Mouse (Mus musculus): ENCODE data around the gene Slc39a11. TPM values are rescaled to one million over a fixed set of nuclear protein-coding genes. Genes with fewer than 3 reads are reported as not detected.

Slc39a11 gene
- polyA plus RNA-seq, 1 experiment from 2014 or later: 37.1 TPM

DNA sequence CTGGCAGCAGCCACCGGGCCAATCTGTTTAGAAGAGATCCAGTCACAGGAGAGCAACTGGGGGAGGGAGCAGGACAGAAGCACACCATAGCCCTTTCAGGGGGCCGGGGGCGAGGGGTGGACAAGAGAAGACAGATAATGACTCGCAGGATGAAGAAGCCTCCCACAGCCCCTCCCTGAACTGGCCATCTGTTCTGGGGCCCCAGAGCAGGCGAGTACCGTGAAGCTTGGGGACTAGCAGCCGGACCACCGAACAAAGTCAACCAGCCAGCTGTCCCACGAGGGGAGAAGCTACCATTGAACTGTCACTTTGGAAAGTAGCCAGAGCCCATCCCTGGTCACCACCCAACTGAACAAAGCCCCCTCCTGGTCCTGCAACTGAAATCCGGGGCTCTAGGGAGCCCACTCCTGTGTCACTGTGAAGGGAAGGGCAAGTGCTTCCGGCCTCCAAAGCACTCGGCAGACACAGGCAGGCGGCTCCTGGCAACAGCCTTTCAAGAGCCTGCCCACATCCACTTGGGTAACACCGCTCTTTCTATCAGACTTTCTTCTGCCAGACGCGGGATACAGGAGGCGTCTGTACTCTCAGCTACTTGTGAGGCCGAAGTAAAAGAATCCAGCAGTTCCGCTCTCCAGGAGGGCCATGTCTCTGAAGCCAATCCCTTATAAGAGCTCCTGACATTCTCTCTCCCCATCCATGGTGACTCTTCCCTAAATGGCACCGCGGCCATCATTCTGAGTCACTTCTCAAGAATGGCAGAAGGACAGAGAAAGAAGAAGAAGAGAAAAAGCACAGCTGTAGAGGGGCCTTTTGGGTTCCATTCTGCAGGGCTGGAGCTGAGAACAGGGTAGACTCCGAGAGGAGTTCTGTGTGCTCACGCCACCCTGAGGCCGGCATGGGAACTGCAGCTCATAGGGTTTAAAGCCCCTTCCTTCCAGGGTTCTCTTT lies 37.9 kb downstream of the Slc39a11 start:
- Histone ChIP-seq H3K4me3 (replicated peaks) (no peak overlapping the region), H3K9ac (no peak overlapping the region), H3K4me1 (peaks cover 11% of the 10 kb centered on the region; the same call in 1 of the 2 replicates), H3K27me3 (replicated peaks) (peaks cover 11% of the 10 kb centered on the region; the same call in 1 of the 2 replicates), H3K27ac (peak overlapping the region; percentile 23), H3K9me3 (no peaks in the 10 kb centered on the region), H3K4me2 (peak overlapping the region; percentile 36; the same call in 1 of the 2 replicates), H3K36me3 (no peaks in the 10 kb centered on the region)
- ATAC-seq (ENCODE audit: insufficient read depth, low FRiP score, low read depth): no peak
- 23% methylated on average over 24 of the region's 24 CpGs for WGBS

DNA sequence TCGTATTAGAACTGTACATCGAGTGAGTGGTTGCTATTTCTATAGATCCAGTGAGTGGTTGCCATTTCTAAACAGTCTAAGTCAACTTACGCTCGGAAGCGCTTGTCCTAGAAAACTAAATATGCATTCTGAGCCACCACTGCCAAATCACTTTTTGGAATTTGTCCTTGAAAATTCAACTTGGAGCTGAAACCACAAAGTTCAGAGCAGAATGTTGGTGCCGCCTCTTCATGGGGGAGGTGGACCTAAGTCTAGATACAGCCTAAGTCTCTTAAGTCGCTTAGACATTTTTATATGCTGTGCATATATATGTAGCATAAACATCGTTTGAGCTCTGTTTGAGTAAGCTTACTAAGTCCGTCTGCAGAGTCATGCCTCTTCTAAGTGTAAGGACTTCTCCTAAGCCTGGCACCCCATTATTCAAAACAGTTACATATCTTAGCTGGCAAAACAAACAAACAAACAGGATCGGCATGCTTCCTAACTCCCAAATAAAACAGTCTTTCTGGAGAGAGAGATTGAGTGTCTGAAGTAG lies 38.7 kb downstream of the Slc39a11 start:
- H3K27me3 ChIP-seq (replicated peaks): peaks cover 11% of the 10 kb centered on the region; the same call in 1 of the 2 replicates
- no peak for ATAC-seq (ENCODE audit: insufficient read depth, low FRiP score, low read depth)
- H3K4me2 ChIP-seq: 0 out of 2 replicates have a peak overlapping the region, but pooled peaks have one; percentile 36
- 0 out of 2 replicates have a peak, but pooled peaks cover under 1% of the 10 kb centered on the region for H3K9me3 ChIP-seq
- no peak overlapping the region for H3K4me3 ChIP-seq (replicated peaks)
- no peak overlapping the region for H3K27ac ChIP-seq
- 61% methylated on average over 10 of the region's 10 CpGs for WGBS
- H3K9ac ChIP-seq: no peak overlapping the region
- H3K4me1 ChIP-seq: peaks cover 11% of the 10 kb centered on the region; the same call in 1 of the 2 replicates
- H3K36me3 ChIP-seq: no peaks in the 10 kb centered on the region

DNA sequence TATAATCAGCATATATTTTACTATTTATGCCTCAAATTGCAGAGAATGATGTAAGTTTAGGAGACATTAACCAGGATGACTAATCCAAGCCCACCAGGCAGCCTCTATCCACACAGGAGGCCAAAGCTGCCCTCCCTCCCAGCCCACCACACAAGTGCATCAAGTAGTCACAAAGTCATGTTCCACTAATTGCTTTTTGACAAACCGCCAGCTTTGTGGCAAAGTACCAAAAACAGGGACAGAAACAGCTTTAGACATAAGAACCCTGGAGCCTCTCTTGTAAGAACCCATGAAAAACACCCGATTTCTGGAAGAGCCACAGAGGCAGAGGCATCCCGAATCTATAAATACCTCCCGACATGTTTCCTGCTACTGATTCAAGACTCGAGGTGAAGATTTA lies 39.6 kb downstream of the Slc39a11 start:
- Histone ChIP-seq H3K4me2 (no peak overlapping the region), H3K27ac (no peak overlapping the region)

DNA sequence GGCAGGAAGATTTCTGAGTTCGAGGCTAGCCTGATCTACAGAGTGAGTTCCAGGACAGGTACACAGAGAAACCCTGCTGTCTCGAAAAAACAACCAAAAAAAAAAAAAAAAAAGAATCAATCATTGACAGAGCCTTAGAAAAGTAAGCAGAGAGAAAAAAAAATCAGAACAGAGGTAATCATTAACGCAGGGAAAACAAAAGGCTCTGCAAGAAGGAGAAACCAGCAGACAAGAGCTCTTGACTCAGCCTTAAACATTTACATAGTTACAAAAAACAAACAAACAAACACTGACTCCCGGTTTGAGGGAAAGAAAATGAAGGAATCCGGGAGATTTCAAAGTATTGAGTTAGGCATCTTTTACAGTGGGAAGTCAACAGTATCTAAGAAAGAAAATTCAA lies 40.3 kb downstream of the Slc39a11 start:
- Histone ChIP-seq H3K4me3 (replicated peaks) (no peak overlapping the region), H3K9me3 (0 out of 2 replicates have a peak, but pooled peaks cover 6% of the 10 kb centered on the region), H3K27ac (no peak overlapping the region), H3K27me3 (replicated peaks) (0 out of 2 replicates have a peak, but pooled peaks cover 5% of the 10 kb centered on the region), H3K9ac (no peak overlapping the region), H3K4me1 (peaks cover 11% of the 10 kb centered on the region; the same call in 1 of the 2 replicates), H3K36me3 (no peaks in the 10 kb centered on the region), H3K4me2 (no peak overlapping the region)
- 58% methylated on average over 5 of the region's 5 CpGs for WGBS
- ATAC-seq (ENCODE audit: insufficient read depth, low FRiP score, low read depth): no peak; the same call in 1 of the 2 replicates

More for the DNA sequence above, 39.6 kb downstream of the Slc39a11 start:
- peaks cover 11% of the 10 kb centered on the region; the same call in 1 of the 2 replicates for H3K4me1 ChIP-seq
- peaks cover 5% of the 10 kb centered on the region; the same call in 1 of the 2 replicates for H3K27me3 ChIP-seq (replicated peaks)
- no peak for ATAC-seq (ENCODE audit: insufficient read depth, low FRiP score, low read depth)
- no peak overlapping the region for H3K9ac ChIP-seq
- WGBS: 49% methylated on average over 5 of the region's 5 CpGs
- no peak overlapping the region for H3K4me3 ChIP-seq (replicated peaks)
- H3K9me3 ChIP-seq: 0 out of 2 replicates have a peak, but pooled peaks cover 6% of the 10 kb centered on the region
- H3K36me3 ChIP-seq: no peaks in the 10 kb centered on the region

DNA sequence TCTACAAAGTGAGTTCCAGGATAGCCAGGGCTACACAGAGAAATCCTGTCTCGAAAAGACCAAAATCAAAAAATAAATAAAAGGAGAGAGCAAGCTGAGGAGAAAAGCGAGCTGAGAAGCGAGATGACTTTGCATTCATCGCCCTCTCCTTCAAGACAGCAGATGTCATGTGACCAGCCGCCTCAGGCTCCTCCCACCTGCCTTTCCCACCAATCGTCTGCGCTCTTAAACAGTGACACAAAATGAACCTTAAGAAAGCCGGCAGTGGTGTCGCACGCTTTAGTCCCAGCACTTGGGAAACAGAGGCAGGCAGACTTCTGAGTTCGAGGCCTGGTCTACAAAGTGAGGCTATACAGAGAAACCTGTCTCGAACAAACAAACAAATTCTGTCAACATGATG lies 42.3 kb downstream of the Slc39a11 start:
- 94% methylated on average over 12 of the region's 12 CpGs for WGBS
- no peak for ATAC-seq (ENCODE audit: insufficient read depth, low FRiP score, low read depth)
- no peak overlapping the region for H3K9ac ChIP-seq

DNA sequence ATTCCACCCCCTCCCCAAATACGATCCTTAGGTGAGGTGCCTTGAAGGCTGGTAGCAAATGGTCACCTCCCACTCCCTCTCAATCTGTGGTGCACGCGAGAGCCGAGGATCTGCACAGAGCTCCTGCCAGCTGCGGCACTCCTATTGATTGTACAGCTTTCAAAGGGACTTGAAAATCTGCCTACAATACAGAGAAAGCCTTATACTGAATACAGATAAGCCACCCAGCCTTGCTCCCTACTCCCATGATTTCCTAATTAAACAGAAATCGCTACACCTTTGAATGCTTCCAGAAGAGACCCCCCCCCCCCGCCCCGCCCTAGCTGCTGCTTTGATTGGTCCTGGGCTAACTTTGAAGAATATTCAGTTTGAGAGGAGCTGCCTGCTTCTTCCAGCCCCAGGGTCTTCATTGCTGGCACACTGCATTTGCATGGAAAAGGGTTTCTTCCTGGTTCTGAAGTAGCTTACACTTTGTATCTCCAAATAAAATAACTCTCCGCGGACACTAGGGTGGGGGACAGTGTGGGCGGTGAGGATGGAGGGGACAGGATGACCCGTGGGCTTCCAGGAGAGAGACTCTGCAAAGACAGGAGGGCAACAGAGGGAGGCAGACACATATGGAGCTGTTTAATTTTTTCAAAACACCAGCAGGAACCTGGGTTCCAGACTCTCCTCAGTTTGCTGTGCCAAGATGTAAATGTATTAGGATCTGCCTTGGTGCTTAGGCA lies 48.1 kb downstream of the Slc39a11 start:
- Histone ChIP-seq H3K36me3 (no peaks in the 10 kb centered on the region), H3K4me1 (no peaks in the 10 kb centered on the region), H3K9ac (no peak overlapping the region), H3K27me3 (replicated peaks) (no peaks in the 10 kb centered on the region), H3K9me3 (0 out of 2 replicates have a peak, but pooled peaks cover 6% of the 10 kb centered on the region), H3K4me3 (replicated peaks) (no peak overlapping the region), H3K4me2 (no peak overlapping the region), H3K27ac (no peak overlapping the region)
- WGBS: 51% methylated on average over 12 of the region's 12 CpGs
- peak; percentile 71; the same call in 1 of the 2 replicates for ATAC-seq (ENCODE audit: insufficient read depth, low FRiP score, low read depth)

More for the DNA sequence above, 42.3 kb downstream of the Slc39a11 start:
- Histone ChIP-seq H3K36me3 (no peaks in the 10 kb centered on the region), H3K4me2 (no peak overlapping the region), H3K27me3 (replicated peaks) (no peaks in the 10 kb centered on the region), H3K4me1 (peaks cover 11% of the 10 kb centered on the region; the same call in 1 of the 2 replicates), H3K4me3 (replicated peaks) (no peak overlapping the region), H3K9me3 (0 out of 2 replicates have a peak, but pooled peaks cover 6% of the 10 kb centered on the region), H3K27ac (no peak overlapping the region)

DNA sequence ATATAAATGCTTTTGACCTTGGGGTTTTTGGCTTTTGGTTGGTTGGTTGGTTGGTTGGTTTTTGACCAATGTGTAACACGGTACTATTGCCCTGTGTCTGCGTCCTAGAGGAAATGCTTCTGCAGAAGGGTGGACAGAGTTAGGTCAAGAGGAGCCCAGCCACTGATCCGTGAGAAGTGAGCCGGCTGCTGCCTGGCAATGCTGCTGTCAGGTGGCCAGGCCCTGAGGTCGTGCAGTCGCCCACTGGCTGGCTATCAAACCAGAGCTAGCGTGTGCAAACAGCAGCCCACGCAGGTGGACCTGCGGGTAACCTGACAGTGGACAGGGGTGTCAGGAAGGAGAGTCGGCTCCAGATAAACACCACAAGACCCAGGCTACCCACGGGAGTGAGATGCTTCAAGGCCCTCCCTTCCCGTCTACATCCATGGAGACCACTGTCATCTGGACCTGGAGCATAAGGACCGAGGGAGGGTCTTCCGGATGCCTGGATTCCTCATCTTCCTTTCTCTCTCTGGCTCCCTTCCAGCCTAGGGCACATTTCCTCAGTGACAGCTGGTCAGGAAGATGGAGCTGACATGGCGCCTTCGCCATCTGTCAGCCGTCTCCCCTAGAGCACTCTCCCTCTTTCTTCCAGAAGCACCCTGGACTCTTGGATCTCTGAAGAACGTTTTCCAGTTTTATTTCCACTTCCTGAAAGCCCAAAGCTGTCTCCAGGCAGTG lies 49.2 kb downstream of the Slc39a11 start:
- H3K4me3 ChIP-seq (replicated peaks): no peak overlapping the region
- no peak overlapping the region for H3K9ac ChIP-seq
- H3K36me3 ChIP-seq: no peaks in the 10 kb centered on the region
- no peaks in the 10 kb centered on the region for H3K27me3 ChIP-seq (replicated peaks)
- H3K4me1 ChIP-seq: no peaks in the 10 kb centered on the region
- WGBS: 72% methylated on average over 18 of the region's 18 CpGs
- ATAC-seq (ENCODE audit: insufficient read depth, low FRiP score, low read depth): no peak
- no peak overlapping the region for H3K27ac ChIP-seq
- H3K9me3 ChIP-seq: 0 out of 2 replicates have a peak, but pooled peaks cover under 1% of the 10 kb centered on the region
- no peak overlapping the region for H3K4me2 ChIP-seq

DNA sequence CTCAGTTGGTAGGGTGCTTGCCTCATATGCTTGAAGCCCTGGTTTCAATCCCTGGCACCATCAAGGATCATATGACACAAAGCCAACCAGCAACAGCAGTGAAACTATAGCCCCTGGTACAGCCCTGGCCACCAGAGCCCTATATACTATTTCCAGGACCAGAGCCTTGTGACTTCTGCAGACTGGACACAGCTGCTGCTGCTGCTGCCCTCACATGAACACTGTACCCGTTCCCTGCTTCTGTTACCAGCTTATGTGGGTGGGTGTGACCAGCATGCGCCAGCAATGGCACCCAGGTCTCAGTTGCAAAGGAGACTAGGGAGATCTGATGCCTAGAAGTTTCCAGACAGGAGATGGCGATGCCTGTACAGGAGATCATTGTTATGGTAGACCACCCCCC lies 52.2 kb downstream of the Slc39a11 start:
- no peak overlapping the region for H3K9ac ChIP-seq
- no peak overlapping the region for H3K4me3 ChIP-seq (replicated peaks)
- no peaks in the 10 kb centered on the region for H3K27me3 ChIP-seq (replicated peaks)
- 88% methylated on average over 3 of the region's 3 CpGs for WGBS
- H3K9me3 ChIP-seq: no peaks in the 10 kb centered on the region
- no peaks in the 10 kb centered on the region for H3K4me1 ChIP-seq
- H3K27ac ChIP-seq: no peak overlapping the region
- no peak overlapping the region for H3K4me2 ChIP-seq
- ATAC-seq (ENCODE audit: insufficient read depth, low FRiP score, low read depth): no peak
- no peaks in the 10 kb centered on the region for H3K36me3 ChIP-seq

DNA sequence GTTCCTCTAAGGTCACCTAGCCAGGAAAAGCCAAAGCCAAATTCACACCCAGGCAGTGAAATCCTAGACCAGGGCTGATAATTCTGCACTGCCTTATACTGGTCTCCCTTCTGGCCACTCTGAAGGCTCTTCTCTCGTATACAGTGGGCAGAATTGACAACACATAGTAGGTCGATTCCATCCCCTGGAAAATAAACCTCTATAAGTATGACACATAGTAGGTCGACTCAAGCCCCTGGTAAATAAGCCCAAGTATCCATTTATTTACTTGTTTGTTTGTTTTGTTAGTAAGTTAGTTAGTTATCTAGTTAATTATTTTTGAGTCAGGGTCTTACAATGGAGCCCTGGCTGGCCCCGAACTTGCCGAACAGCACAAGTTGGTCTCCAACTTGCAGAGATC lies 54.7 kb downstream of the Slc39a11 start:
- Histone ChIP-seq H3K4me2 (no peak overlapping the region), H3K9me3 (no peaks in the 10 kb centered on the region), H3K9ac (no peak overlapping the region), H3K27me3 (replicated peaks) (no peaks in the 10 kb centered on the region), H3K4me1 (no peaks in the 10 kb centered on the region), H3K4me3 (replicated peaks) (no peak overlapping the region), H3K27ac (no peak overlapping the region), H3K36me3 (no peaks in the 10 kb centered on the region)
- 84% methylated on average over 5 of the region's 5 CpGs for WGBS
- ATAC-seq (ENCODE audit: insufficient read depth, low FRiP score, low read depth): no peak

DNA sequence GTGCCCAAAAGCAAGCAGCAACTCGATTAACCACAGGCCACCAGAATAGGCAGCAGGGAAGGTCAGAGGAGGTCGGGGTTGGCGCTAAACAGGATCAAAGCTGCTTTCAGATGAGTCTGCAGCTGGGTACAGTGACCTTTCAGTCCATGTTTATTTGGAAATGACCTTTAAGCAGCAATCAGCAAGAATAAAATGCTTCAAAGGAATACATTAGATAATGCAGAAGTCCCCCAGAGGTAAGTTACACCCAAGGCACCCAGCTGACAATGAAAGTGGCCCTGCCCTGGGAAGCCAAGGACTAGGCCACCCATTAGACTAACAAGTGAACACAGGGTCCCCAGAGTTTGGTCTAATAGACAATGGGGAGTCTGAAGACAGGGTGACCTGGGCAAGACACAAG lies 60.9 kb downstream of the Slc39a11 start:
- no peak overlapping the region for H3K4me3 ChIP-seq (replicated peaks)
- H3K9me3 ChIP-seq: no peaks in the 10 kb centered on the region
- WGBS: 41% methylated on average over 3 of the region's 3 CpGs
- H3K36me3 ChIP-seq: no peaks in the 10 kb centered on the region
- no peak overlapping the region for H3K4me2 ChIP-seq
- no peak overlapping the region for H3K9ac ChIP-seq
- H3K27ac ChIP-seq: no peak overlapping the region
- ATAC-seq (ENCODE audit: insufficient read depth, low FRiP score, low read depth): no peak
- H3K4me1 ChIP-seq: peaks cover 2% of the 10 kb centered on the region; the same call in 1 of the 2 replicates
- no peaks in the 10 kb centered on the region for H3K27me3 ChIP-seq (replicated peaks)

DNA sequence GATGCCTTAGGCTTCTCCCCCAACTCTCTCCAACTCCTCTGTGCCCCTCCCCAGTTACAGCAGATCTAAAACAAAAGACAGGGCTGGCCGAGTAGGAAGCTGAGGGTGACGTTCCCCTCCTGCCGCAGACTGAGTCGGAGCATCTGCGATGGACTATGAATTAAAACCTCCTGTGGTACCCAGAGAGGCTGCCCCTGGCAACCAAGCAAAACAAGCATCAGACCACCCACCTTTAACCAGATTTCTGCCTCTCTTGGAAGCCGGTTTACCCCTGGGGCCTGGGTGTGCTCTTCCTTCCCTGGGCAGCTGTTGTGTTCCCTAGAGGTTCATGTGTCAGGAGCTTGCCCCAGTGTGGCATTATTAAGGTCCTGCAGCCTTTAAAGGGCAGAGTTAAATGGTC lies 63.5 kb downstream of the Slc39a11 start:
- H3K9me3 ChIP-seq: no peaks in the 10 kb centered on the region
- WGBS: 65% methylated on average over 6 of the region's 6 CpGs
- H3K36me3 ChIP-seq: no peaks in the 10 kb centered on the region
- no peak overlapping the region for H3K9ac ChIP-seq
- H3K4me3 ChIP-seq (replicated peaks): no peak overlapping the region
- no peaks in the 10 kb centered on the region for H3K27me3 ChIP-seq (replicated peaks)
- H3K4me1 ChIP-seq: peaks cover 6% of the 10 kb centered on the region
- H3K27ac ChIP-seq: no peak overlapping the region
- no peak overlapping the region for H3K4me2 ChIP-seq
- no peak for ATAC-seq (ENCODE audit: insufficient read depth, low FRiP score, low read depth)

Data from stomach, embryonic 15.5 days (tissue).